Mouse (Mus musculus): ENCODE measurements around the gene Ago4. TPM values are rescaled to one million over a fixed set of nuclear protein-coding genes. Genes with fewer than 3 reads are reported as not detected.
A peak's percentile ranks its signal among the peaks of the same experiment; 100 is the strongest.

Gene Ago4
- polyA plus RNA-seq, 2 experiments = 2.8 to 3.3 TPM

DNA sequence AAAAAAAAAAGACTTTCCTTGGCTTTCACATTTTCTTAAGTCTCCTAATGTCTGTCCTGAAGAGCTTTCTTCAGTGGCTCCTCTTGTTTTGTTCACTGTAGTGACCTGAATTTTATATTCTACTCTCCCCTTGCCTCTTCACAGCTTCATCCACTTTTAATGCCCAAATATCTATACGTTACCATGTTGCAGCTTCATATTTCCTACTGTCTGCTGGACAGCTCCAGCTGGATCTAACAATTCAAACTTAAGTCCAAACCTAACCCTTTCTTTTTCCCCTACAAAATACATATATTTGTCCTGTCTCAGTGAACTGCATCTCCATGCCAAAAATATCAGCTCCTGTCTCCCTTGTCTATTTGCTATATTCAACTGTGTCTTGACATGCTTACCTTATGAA is 63.9 kb downstream of the Ago4 start:
- WGBS = 65% methylated on average over 1 of the region's 1 CpGs
- ATAC-seq (ENCODE audit: low FRiP score, low read depth) = no peak
- no peaks in the 10 kb centered on the region for H3K9me3 ChIP-seq (ENCODE audit: control insufficient read depth, low read length)
- TF ChIP-seq POLR2A (IDR thresholded peaks at IDR 0.05; ENCODE audit: borderline replicate concordance, extremely low read depth, insufficient read depth, insufficient read length) = no peak
- H3K4me3 ChIP-seq (replicated peaks; ENCODE audit: low read length) = no peak overlapping the region
- H3K4me1 ChIP-seq (ENCODE audit: control insufficient read depth, insufficient read depth, low read length) = peaks cover 20% of the 10 kb centered on the region
- no peak overlapping the region for H3K9ac ChIP-seq (ENCODE audit: low read depth, low read length, severe bottlenecking)
- DNase-seq (ENCODE audit: low spot score) = no peak
- H3K27ac ChIP-seq (replicated peaks; ENCODE audit: low read depth, low read length) = no peak overlapping the region
- H3K27me3 ChIP-seq (ENCODE audit: control insufficient read depth, insufficient read depth, low read length) = no peaks in the 10 kb centered on the region
- H3K4me2 ChIP-seq (replicated peaks; ENCODE audit: low read depth, low read length, severe bottlenecking) = no peak overlapping the region
- H3K36me3 ChIP-seq (ENCODE audit: control insufficient read depth, insufficient read depth, low read length) = no peaks in the 10 kb centered on the region

DNA sequence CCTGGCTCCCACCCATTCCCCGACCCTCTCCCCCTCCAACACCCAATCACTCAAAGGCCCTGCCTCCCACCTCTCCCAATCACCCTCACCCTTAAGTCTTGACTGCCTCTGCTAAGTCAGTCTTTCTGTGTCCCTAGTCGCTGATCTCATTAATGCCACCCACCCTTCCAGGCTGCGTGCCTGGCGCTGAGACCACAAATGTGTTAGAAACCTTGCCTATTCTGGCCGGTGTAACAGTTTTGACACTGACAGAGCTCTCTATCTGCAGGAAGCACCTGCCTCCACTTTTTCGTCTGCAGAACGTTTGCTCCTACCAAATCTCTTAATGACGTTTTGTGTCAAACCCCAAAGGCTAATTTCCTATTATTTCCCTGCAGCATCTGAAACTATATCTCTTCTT is 64.3 kb downstream of the Ago4 start:
- Histone ChIP-seq H3K4me2 (replicated peaks; ENCODE audit: low read depth, low read length, severe bottlenecking) (peak overlapping the region; percentile 81), H3K4me1 (ENCODE audit: control insufficient read depth, insufficient read depth, low read length) (peaks cover 20% of the 10 kb centered on the region), H3K27ac (replicated peaks; ENCODE audit: low read depth, low read length) (no peak overlapping the region), H3K4me3 (replicated peaks; ENCODE audit: low read length) (peak overlapping the region; percentile 89), H3K9me3 (ENCODE audit: control insufficient read depth, low read length) (no peaks in the 10 kb centered on the region), H3K36me3 (ENCODE audit: control insufficient read depth, insufficient read depth, low read length) (no peaks in the 10 kb centered on the region), H3K9ac (ENCODE audit: low read depth, low read length, severe bottlenecking) (0 out of 2 replicates have a peak overlapping the region, but pooled peaks have one; percentile 6), H3K27me3 (ENCODE audit: control insufficient read depth, insufficient read depth, low read length) (no peaks in the 10 kb centered on the region)
- 10% methylated on average over 8 of the region's 8 CpGs for WGBS
- no peak for TF ChIP-seq POLR2A (IDR thresholded peaks at IDR 0.05; ENCODE audit: borderline replicate concordance, extremely low read depth, insufficient read depth, insufficient read length)
- ATAC-seq (ENCODE audit: low FRiP score, low read depth) = no peak
- DNase-seq (ENCODE audit: low spot score) = no peak

DNA sequence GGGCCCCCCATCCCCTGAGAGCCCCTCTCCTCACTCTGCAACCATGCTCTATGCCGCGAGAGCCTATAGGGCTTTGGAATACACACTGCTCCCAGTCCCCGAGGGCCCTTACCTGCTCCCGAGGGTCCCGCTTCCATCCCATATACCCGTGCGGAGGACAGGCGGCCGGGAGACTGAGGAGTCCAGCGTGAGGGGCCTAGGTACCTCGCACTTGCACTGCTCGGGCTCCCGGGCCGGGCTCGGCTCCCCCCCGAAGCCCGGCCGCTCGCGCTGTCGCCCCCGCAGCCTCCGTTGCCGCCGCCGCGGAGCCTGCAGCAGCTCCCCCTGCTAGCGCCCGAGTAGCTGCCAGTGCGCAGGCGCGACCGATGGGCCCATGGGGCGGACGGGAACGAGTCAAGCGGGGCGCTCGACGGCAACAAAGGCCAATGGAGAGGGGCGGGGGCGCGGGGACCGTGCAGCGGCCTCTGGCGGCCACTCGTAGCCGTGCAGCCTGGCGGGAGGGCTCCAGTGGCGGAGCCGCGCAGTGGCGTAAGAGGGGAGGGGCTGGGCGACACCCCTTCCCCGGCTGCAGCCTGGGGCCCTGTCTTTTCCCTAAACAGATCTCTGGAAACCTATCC is 64.9 kb downstream of the Ago4 start, which contains the start of gene Ago1:
TSS of gene Ago1 (minus strand) at position 299 of the 617 bp plus-strand sequence.
- peak within 1 kb of the TSS; percentile 78 for H3K27ac ChIP-seq (replicated peaks; ENCODE audit: low read depth, low read length)
- WGBS = under 1% methylated on average over 45 of the region's 55 CpGs
- H3K9ac ChIP-seq (ENCODE audit: low read depth, low read length, severe bottlenecking) = peak within 1 kb of the TSS; percentile 80

DNA sequence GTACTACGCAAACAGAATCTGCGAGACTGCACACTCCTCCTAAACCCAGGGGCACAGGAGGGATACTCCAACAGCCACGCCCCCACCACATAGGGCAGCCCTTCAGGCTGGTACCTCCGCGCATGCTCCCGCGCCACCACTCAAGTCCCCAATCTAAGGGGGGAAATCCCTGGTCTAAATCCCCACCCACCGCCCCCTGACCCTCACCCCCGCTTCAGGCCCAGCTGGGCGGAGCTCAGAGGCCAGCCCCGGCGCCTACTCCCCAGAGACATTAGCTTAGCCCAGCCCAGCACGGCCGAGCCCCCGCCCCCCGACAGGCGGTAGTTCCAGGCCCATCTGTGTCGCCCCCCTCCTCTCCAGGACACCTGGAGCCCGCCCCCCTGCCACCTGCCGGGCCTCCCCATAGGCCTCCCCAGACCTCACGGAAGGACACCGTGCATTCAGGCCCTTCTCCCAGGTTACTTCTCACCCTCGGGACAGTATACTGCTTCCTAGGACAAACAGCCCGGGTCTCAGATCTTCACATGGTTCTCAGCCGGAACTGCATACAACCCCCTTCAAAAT is 65.5 kb downstream of the Ago4 start:
- Histone ChIP-seq H3K9me3 (ENCODE audit: control insufficient read depth, low read length) (no peaks in the 10 kb centered on the region), H3K27me3 (ENCODE audit: control insufficient read depth, insufficient read depth, low read length) (no peaks in the 10 kb centered on the region), H3K4me1 (ENCODE audit: control insufficient read depth, insufficient read depth, low read length) (peaks cover 20% of the 10 kb centered on the region), H3K4me3 (replicated peaks; ENCODE audit: low read length) (peak overlapping the region; percentile 89), H3K4me2 (replicated peaks; ENCODE audit: low read depth, low read length, severe bottlenecking) (peak overlapping the region; percentile 81), H3K36me3 (ENCODE audit: control insufficient read depth, insufficient read depth, low read length) (no peaks in the 10 kb centered on the region), H3K9ac (ENCODE audit: low read depth, low read length, severe bottlenecking) (peak overlapping the region; percentile 80), H3K27ac (replicated peaks; ENCODE audit: low read depth, low read length) (peak overlapping the region; percentile 78; the same call in 1 of the 2 replicates)
- ATAC-seq (ENCODE audit: low FRiP score, low read depth) = peak; percentile 57
- WGBS = 0% methylated on average over 24 of the region's 25 CpGs
- peak; percentile 43 for DNase-seq (ENCODE audit: low spot score)
- TF ChIP-seq POLR2A (IDR thresholded peaks at IDR 0.05; ENCODE audit: borderline replicate concordance, extremely low read depth, insufficient read depth, insufficient read length) = no peak

More for the DNA sequence above, 64.9 kb downstream of the Ago4 start, which contains the start of gene Ago1:
- Histone ChIP-seq H3K4me3 (replicated peaks; ENCODE audit: low read length) (peak within 1 kb of the TSS; percentile 89), H3K9me3 (ENCODE audit: control insufficient read depth, low read length) (no peaks in the 10 kb centered on the region), H3K4me1 (ENCODE audit: control insufficient read depth, insufficient read depth, low read length) (peaks cover 20% of the 10 kb centered on the region), H3K36me3 (ENCODE audit: control insufficient read depth, insufficient read depth, low read length) (no peaks in the 10 kb centered on the region), H3K27me3 (ENCODE audit: control insufficient read depth, insufficient read depth, low read length) (no peaks in the 10 kb centered on the region), H3K4me2 (replicated peaks; ENCODE audit: low read depth, low read length, severe bottlenecking) (peak within 1 kb of the TSS; percentile 81)
- ATAC-seq (ENCODE audit: low FRiP score, low read depth) = peak; percentile 87
- peak; percentile 93 for DNase-seq (ENCODE audit: low spot score)
- TF ChIP-seq POLR2A (IDR thresholded peaks at IDR 0.05; ENCODE audit: borderline replicate concordance, extremely low read depth, insufficient read depth, insufficient read length) = no peak

DNA sequence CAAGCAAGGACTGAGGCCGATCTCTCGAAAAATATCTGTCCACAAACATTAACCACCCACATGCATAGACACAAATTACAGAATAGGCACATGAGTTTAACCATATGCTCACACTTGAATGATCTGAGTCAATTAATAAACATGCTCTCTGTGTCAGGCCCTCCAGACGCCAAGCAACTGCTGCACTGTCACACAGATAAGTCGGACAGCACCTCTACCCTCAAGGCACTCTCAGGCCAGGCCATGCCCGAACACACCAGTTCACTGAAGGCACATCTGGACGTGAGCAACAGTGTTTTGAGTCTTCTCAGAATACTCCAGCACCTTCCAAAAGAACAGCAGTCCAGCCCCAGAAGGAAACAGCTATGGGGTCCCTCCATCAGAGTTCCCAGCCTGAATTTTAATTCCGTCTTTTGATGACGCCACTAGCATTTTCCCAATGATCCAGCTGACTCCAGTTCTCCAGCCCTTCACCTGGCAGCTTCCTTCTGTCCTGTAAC is 67.0 kb downstream of the Ago4 start:
- H3K36me3 ChIP-seq (ENCODE audit: control insufficient read depth, insufficient read depth, low read length) = no peaks in the 10 kb centered on the region
- no peak overlapping the region for H3K9ac ChIP-seq (ENCODE audit: low read depth, low read length, severe bottlenecking)
- no peak for TF ChIP-seq POLR2A (IDR thresholded peaks at IDR 0.05; ENCODE audit: borderline replicate concordance, extremely low read depth, insufficient read depth, insufficient read length)
- no peaks in the 10 kb centered on the region for H3K27me3 ChIP-seq (ENCODE audit: control insufficient read depth, insufficient read depth, low read length)
- H3K27ac ChIP-seq (replicated peaks; ENCODE audit: low read depth, low read length) = no peak overlapping the region
- H3K4me3 ChIP-seq (replicated peaks; ENCODE audit: low read length) = no peak overlapping the region
- H3K4me1 ChIP-seq (ENCODE audit: control insufficient read depth, insufficient read depth, low read length) = peaks cover 20% of the 10 kb centered on the region
- 0 out of 2 replicates have a peak overlapping the region, but pooled peaks have one; percentile 6 for H3K4me2 ChIP-seq (replicated peaks; ENCODE audit: low read depth, low read length, severe bottlenecking)
- H3K9me3 ChIP-seq (ENCODE audit: control insufficient read depth, low read length) = no peaks in the 10 kb centered on the region
- ATAC-seq (ENCODE audit: low FRiP score, low read depth) (no peak), DNase-seq (ENCODE audit: low spot score) (no peak)
- WGBS = 35% methylated on average over 8 of the region's 8 CpGs
